Mouse (Mus musculus): ENCODE data around the gene Zscan10. TPM values are rescaled to one million over a fixed set of nuclear protein-coding genes. Genes with fewer than 3 reads are reported as not detected.

Zscan10 gene
- polyA plus RNA-seq, 1 experiment from 2014 or later, result not detected

DNA sequence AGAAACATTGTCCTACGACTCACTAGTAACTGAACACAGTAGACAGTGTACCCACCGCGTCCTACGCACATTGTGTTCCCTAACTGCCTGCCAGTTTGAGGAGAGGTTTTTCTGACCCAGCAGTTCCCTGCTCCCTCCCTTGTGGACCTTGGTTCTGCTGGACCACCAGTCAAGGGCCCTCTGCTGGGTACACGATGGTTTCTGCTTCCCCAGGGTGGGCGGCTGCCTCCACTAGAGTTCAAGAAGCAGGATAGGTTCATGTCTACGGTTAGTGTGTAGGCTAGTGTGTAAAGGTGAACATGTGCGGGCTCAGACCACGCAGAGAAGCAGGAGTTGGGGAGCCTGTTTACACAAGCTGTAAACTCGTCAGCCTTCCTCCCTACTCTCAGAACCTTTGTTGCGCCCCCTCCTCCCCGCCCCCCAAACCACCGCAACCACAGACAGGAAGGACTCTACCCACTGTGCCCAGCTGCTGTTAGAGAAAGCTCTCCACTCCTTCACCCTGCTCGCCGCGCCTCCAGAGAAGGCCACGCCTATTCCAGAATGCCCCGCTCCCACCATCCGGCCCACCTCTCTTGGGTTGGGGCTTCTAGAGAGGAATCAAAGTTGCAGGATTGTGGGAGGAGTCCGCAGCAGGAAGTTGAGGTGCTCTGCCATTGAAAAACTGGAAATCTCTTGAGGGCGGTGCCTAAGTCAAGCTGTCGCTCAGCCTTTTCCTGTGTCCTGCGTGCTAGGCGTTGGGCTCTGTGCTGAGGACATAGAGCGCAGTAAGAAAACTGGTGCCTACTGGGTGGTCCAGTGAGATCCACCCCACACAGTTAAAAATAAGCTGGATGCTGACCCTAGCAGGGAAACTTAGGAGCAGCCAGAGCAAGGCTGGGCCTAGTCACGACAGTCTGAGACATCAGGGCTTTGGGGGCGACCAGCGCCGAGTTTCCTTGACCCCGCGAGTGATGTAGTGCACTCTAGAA is 1.8 kb upstream of the Zscan10 start, which contains the start of gene Zfp13:
TSS of gene Zfp13 (minus strand) at position 906 of the 971 bp plus-strand sequence.
- H3K9ac ChIP-seq (replicated peaks), result peak within 1 kb of the TSS; percentile 73
- peak within 1 kb of the TSS; percentile 88 for H3K4me2 ChIP-seq (ENCODE audit: low read depth, low read length)
- H3K9me3 ChIP-seq (ENCODE audit: low read length), result no peaks in the 10 kb centered on the region
- no peaks in the 10 kb centered on the region for H3K36me3 ChIP-seq (replicated peaks; ENCODE audit: insufficient read depth, low read length)
- peaks cover 3% of the 10 kb centered on the region; the same call in 1 of the 2 replicates for H3K4me1 ChIP-seq (ENCODE audit: insufficient read depth)
- H3K27me3 ChIP-seq (ENCODE audit: insufficient read depth, low read length), result no peaks in the 10 kb centered on the region
- TF ChIP-seq CTCF (IDR thresholded peaks at IDR 0.05; ENCODE audit: low read depth), result no peak
- TF ChIP-seq EP300 (IDR thresholded peaks at IDR 0.05; ENCODE audit: low read depth), result peak; percentile 38; the same call in 1 of the 2 replicates
- H3K4me3 ChIP-seq (ENCODE audit: low read depth, low read length), result peak within 1 kb of the TSS; percentile 52
- DNase-seq (peak; percentile 87), ATAC-seq (peak; percentile 96)
- peak within 1 kb of the TSS; percentile 93 for H3K27ac ChIP-seq (ENCODE audit: low read depth)
- 1% methylated on average over 30 of the region's 31 CpGs for WGBS (ENCODE audit: insufficient replicate concordance)

- no peaks in the 10 kb centered on the region for H3K27me3 ChIP-seq (ENCODE audit: insufficient read depth, low read length)
- peak overlapping the region; percentile 52 for H3K4me3 ChIP-seq (ENCODE audit: low read depth, low read length)
- peak overlapping the region; percentile 88 for H3K4me2 ChIP-seq (ENCODE audit: low read depth, low read length)
- H3K9ac ChIP-seq (replicated peaks), result peak overlapping the region; percentile 73
- ATAC-seq (peak; percentile 6; the same call in 1 of the 2 replicates), DNase-seq (no peak)
- WGBS (ENCODE audit: insufficient replicate concordance), result 13% methylated on average over 7 of the region's 7 CpGs
- no peaks in the 10 kb centered on the region for H3K36me3 ChIP-seq (replicated peaks; ENCODE audit: insufficient read depth, low read length)
- peak overlapping the region; percentile 93 for H3K27ac ChIP-seq (ENCODE audit: low read depth)
- H3K9me3 ChIP-seq (ENCODE audit: low read length), result no peaks in the 10 kb centered on the region
- peaks cover 3% of the 10 kb centered on the region; the same call in 1 of the 2 replicates for H3K4me1 ChIP-seq (ENCODE audit: insufficient read depth)
- no peak for TF ChIP-seq CTCF (IDR thresholded peaks at IDR 0.05; ENCODE audit: low read depth)
- TF ChIP-seq EP300 (IDR thresholded peaks at IDR 0.05; ENCODE audit: low read depth), result no peak
Observed at GRCm38 (mm10) chr17:23599605-23600063, 1.0 kb upstream of the Zscan10 start.

- ATAC-seq (no peak), DNase-seq (no peak)
- H3K27ac ChIP-seq (ENCODE audit: low read depth), result no peak overlapping the region
- 51% methylated on average over 10 of the region's 10 CpGs for WGBS (ENCODE audit: insufficient replicate concordance)
- H3K36me3 ChIP-seq (replicated peaks; ENCODE audit: insufficient read depth, low read length), result no peaks in the 10 kb centered on the region
- H3K4me2 ChIP-seq (ENCODE audit: low read depth, low read length), result no peak overlapping the region
- no peak for TF ChIP-seq CTCF (IDR thresholded peaks at IDR 0.05; ENCODE audit: low read depth)
- TF ChIP-seq EP300 (IDR thresholded peaks at IDR 0.05; ENCODE audit: low read depth), result no peak
- H3K27me3 ChIP-seq (ENCODE audit: insufficient read depth, low read length), result no peaks in the 10 kb centered on the region
- peaks cover 3% of the 10 kb centered on the region; the same call in 1 of the 2 replicates for H3K4me1 ChIP-seq (ENCODE audit: insufficient read depth)
- H3K9me3 ChIP-seq (ENCODE audit: low read length), result no peaks in the 10 kb centered on the region
- no peak overlapping the region for H3K9ac ChIP-seq (replicated peaks)
- H3K4me3 ChIP-seq (ENCODE audit: low read depth, low read length), result no peak overlapping the region
Observed at GRCm38 (mm10) chr17:23601836-23602585, 1.4 kb downstream of the Zscan10 start.

- no peak overlapping the region for H3K4me3 ChIP-seq (ENCODE audit: low read depth, low read length)
- WGBS (ENCODE audit: insufficient replicate concordance), result 57% methylated on average over 8 of the region's 8 CpGs
- H3K36me3 ChIP-seq (replicated peaks; ENCODE audit: insufficient read depth, low read length), result no peaks in the 10 kb centered on the region
- H3K27ac ChIP-seq (ENCODE audit: low read depth), result no peak overlapping the region
- peaks cover 3% of the 10 kb centered on the region; the same call in 1 of the 2 replicates for H3K4me1 ChIP-seq (ENCODE audit: insufficient read depth)
- no peak for ATAC-seq
- DNase-seq, result no peak
- no peak overlapping the region for H3K9ac ChIP-seq (replicated peaks)
- H3K9me3 ChIP-seq (ENCODE audit: low read length), result no peaks in the 10 kb centered on the region
- no peaks in the 10 kb centered on the region for H3K27me3 ChIP-seq (ENCODE audit: insufficient read depth, low read length)
- H3K4me2 ChIP-seq (ENCODE audit: low read depth, low read length), result no peak overlapping the region
- TF ChIP-seq CTCF (IDR thresholded peaks at IDR 0.05; ENCODE audit: low read depth) (no peak), EP300 (IDR thresholded peaks at IDR 0.05; ENCODE audit: low read depth) (no peak)
Observed at GRCm38 (mm10) chr17:23603077-23603476, 2.4 kb downstream of the Zscan10 start.

DNA sequence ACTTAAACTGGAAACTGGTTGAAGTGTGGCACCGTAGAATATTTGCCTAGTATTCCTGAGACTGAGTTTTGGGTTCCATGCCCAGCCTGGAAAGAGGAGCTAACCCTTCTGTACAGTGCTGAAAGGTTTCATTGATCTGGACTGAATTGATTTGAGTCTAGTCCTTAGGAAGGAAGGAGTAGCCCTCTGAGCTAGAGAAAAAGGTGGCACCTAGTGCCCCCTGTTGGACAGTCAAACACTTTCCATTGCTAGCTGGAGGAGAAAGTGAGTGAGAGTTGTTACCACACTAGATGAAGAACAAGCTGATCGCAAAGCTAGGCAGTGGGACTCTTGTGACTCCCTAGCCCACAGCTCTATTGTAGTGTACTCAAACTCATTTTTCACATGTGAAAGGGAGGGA is 2.9 kb downstream of the Zscan10 start:
- H3K36me3 ChIP-seq (replicated peaks; ENCODE audit: insufficient read depth, low read length), result no peaks in the 10 kb centered on the region
- no peak overlapping the region for H3K4me2 ChIP-seq (ENCODE audit: low read depth, low read length)
- H3K27me3 ChIP-seq (ENCODE audit: insufficient read depth, low read length), result no peaks in the 10 kb centered on the region
- H3K9ac ChIP-seq (replicated peaks), result no peak overlapping the region
- 55% methylated on average over 2 of the region's 2 CpGs for whole genome bisulfite sequencing (ENCODE audit: insufficient replicate concordance)
- no peak for ATAC-seq
- H3K4me3 ChIP-seq (ENCODE audit: low read depth, low read length), result no peak overlapping the region
- peaks cover 1% of the 10 kb centered on the region; the same call in 1 of the 2 replicates for H3K4me1 ChIP-seq (ENCODE audit: insufficient read depth)
- peak; percentile 31 for DNase-seq
- TF ChIP-seq CTCF (IDR thresholded peaks at IDR 0.05; ENCODE audit: low read depth) (peak; percentile 74), EP300 (IDR thresholded peaks at IDR 0.05; ENCODE audit: low read depth) (no peak)
- H3K27ac ChIP-seq (ENCODE audit: low read depth), result no peak overlapping the region
- no peaks in the 10 kb centered on the region for H3K9me3 ChIP-seq (ENCODE audit: low read length)

Measured in liver, postnatal 0 days (tissue).